Mouse (Mus musculus): Measurements from ENCODE around the gene Mybpc1. TPM values are rescaled to one million over a fixed set of nuclear protein-coding genes. Genes with fewer than 3 reads are reported as not detected.

The Mybpc1 gene
- polyA plus RNA-seq, 2 experiments, result 0.10 TPM; not detected in 1

DNA sequence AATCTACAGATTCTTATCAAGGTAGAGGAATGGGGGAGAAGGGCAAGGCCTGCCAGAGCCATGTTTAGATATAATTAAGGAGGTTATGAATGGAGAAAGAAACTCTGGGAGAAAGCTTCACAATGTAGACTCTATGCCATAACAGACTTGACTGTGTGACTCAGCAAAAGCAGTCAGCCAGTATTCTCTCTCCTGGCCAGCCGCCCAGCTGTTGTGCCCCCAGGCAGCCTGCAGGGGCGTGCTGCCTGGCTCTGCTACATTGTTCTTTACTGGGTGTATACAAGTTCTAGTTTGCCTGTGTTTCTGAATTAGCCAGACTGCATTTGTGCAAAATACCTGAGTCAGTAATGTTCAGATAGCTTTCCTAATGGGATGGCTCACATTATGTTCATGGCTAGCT is 90.5 kb downstream of the Mybpc1 start:
- DNase-seq (ENCODE audit: low read depth in 3 of 3, low spot score in 3 of 3), result no peak
- no peaks in the 10 kb centered on the region for H3K9me3 ChIP-seq (ENCODE audit: control insufficient read depth, low read length)
- H3K36me3 ChIP-seq (replicated peaks; ENCODE audit: control insufficient read depth, insufficient read depth, low read depth), result no peaks in the 10 kb centered on the region
- H3K4me1 ChIP-seq (replicated peaks; ENCODE audit: control insufficient read depth in 2 of 2, insufficient read depth in 2 of 2, low read length in 1 of 2), result no peaks in the 10 kb centered on the region
- H3K9ac ChIP-seq (replicated peaks), result no peak overlapping the region
- ATAC-seq (ENCODE audit: insufficient read depth), result peak; percentile 70
- H3K4me2 ChIP-seq (ENCODE audit: low read depth), result no peak overlapping the region
- H3K27ac ChIP-seq, result no peak overlapping the region
- peak; percentile 56 for TF ChIP-seq CTCF (IDR thresholded peaks at IDR 0.05; ENCODE audit: low read depth)
- TF ChIP-seq EP300 (IDR thresholded peaks at IDR 0.05; ENCODE audit: low read depth), result no peak
- no peak overlapping the region for H3K4me3 ChIP-seq (ENCODE audit: insufficient read depth in 1 of 2, low read depth in 2 of 2, low read length in 2 of 2)
- 35% methylated on average over 2 of the region's 2 CpGs for WGBS (ENCODE audit: insufficient replicate concordance)
- H3K27me3 ChIP-seq (ENCODE audit: control insufficient read depth, insufficient read depth, low read length), result no peaks in the 10 kb centered on the region

DNA sequence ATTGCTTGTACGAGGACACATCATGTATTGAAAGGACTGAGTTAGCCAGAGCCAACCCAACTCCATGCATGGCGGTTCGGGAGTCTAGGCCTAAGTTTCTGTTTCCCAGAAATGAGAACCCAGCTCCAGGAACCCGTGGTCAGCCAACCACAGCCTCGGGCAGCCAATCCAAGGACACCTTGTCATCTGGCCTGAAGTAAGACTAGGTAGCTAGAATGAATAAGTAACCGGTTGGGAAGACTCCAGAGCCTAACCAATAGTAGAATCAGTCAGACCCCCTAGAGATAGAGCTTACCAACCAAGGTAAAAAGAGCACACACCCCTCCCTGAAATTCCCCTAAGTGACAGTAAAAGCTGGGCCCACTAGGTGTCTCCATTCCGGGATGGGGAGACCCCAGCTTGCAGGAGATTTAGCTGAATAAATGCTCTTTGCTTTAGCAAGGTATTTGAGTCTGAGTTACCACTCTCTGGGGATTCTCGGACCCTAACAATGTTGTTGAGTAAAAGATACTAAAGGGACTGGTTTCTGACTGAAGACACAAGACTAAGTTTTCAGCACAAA is 91.3 kb downstream of the Mybpc1 start:
- Histone ChIP-seq H3K4me3 (ENCODE audit: insufficient read depth in 1 of 2, low read depth in 2 of 2, low read length in 2 of 2) (no peak overlapping the region), H3K4me1 (replicated peaks; ENCODE audit: control insufficient read depth in 2 of 2, insufficient read depth in 2 of 2, low read length in 1 of 2) (no peaks in the 10 kb centered on the region), H3K27me3 (ENCODE audit: control insufficient read depth, insufficient read depth, low read length) (no peaks in the 10 kb centered on the region), H3K36me3 (replicated peaks; ENCODE audit: control insufficient read depth, insufficient read depth, low read depth) (no peaks in the 10 kb centered on the region), H3K9me3 (ENCODE audit: control insufficient read depth, low read length) (no peaks in the 10 kb centered on the region), H3K4me2 (ENCODE audit: low read depth) (no peak overlapping the region), H3K27ac (no peak overlapping the region), H3K9ac (replicated peaks) (no peak overlapping the region)
- no peak for TF ChIP-seq EP300 (IDR thresholded peaks at IDR 0.05; ENCODE audit: low read depth)
- no peak; the same call in 1 of the 2 replicates for TF ChIP-seq CTCF (IDR thresholded peaks at IDR 0.05; ENCODE audit: low read depth)
- DNase-seq (ENCODE audit: low read depth in 3 of 3, low spot score in 3 of 3) (no peak), ATAC-seq (ENCODE audit: insufficient read depth) (no peak)
- WGBS (ENCODE audit: insufficient replicate concordance), result 40% methylated on average over 8 of the region's 8 CpGs

DNA sequence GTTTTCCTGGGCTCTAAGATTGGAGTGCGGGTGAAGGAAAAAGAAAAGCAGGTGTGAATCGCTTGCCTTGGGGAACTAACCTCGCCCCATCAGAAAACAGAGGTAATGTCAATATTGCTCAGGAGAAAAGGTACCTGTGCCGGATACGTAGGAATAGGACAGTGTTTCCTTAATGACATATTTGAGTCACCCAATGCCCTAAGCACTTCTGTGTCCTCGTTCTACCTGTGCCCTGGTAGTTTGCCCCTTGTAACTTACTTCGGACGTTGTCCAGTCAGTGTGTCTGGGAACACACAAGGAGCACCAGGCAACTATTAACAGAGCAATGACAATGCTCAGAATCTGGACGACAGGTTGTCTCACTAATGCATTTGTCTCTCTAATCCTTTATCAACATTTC is 93.6 kb downstream of the Mybpc1 start:
- ATAC-seq (ENCODE audit: insufficient read depth) (no peak), DNase-seq (ENCODE audit: low read depth in 3 of 3, low spot score in 3 of 3) (no peak)
- no peak overlapping the region for H3K27ac ChIP-seq
- H3K27me3 ChIP-seq (ENCODE audit: control insufficient read depth, insufficient read depth, low read length), result no peaks in the 10 kb centered on the region
- no peak overlapping the region for H3K4me2 ChIP-seq (ENCODE audit: low read depth)
- no peak overlapping the region for H3K9ac ChIP-seq (replicated peaks)
- H3K4me3 ChIP-seq (ENCODE audit: insufficient read depth in 1 of 2, low read depth in 2 of 2, low read length in 2 of 2), result no peak overlapping the region
- 65% methylated on average over 9 of the region's 9 CpGs for WGBS (ENCODE audit: insufficient replicate concordance)
- no peaks in the 10 kb centered on the region for H3K4me1 ChIP-seq (replicated peaks; ENCODE audit: control insufficient read depth in 2 of 2, insufficient read depth in 2 of 2, low read length in 1 of 2)
- no peaks in the 10 kb centered on the region for H3K9me3 ChIP-seq (ENCODE audit: control insufficient read depth, low read length)
- H3K36me3 ChIP-seq (replicated peaks; ENCODE audit: control insufficient read depth, insufficient read depth, low read depth), result no peaks in the 10 kb centered on the region
- TF ChIP-seq EP300 (IDR thresholded peaks at IDR 0.05; ENCODE audit: low read depth), result no peak
- no peak for TF ChIP-seq CTCF (IDR thresholded peaks at IDR 0.05; ENCODE audit: low read depth)

DNA sequence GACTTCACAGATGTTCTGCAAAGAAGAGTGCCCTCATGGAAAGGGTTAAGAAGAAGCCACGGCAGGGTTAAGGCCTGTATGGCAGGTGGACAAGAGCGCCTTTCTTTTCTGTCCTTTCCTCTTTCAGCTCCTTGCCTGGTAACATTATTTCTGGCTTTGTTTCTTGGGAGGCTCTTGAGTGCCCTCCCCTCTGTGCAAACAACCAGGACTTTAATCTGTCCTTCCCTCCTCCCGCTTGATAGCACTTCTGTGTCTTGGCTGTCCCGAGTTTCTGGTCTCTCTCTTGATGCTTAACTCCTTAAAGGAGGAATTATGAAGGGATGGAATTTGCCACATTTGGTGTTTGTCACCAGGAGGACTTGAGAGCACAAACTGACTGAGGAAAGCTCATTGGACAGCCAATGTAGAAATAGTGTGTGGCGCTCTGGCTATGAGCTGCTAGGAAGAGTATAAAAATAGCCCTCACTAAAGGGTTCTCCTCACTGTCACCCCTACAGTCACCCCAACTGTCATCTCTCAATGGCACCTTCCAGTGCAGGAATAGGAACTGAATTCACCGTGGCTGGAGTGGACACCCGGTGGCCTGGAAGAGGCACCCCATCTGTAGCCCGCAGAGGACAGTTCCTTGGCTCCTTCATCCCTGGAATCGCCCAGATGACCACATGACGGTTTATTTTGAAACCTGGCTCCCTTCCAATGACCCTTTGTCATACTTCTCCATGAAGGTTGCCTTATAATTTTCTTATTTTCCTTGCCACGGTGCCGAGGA is 94.3 kb downstream of the Mybpc1 start:
- ATAC-seq (ENCODE audit: insufficient read depth) (no peak), DNase-seq (ENCODE audit: low read depth in 3 of 3, low spot score in 3 of 3) (no peak)
- Histone ChIP-seq H3K27me3 (ENCODE audit: control insufficient read depth, insufficient read depth, low read length) (no peaks in the 10 kb centered on the region), H3K27ac (no peak overlapping the region), H3K4me1 (replicated peaks; ENCODE audit: control insufficient read depth in 2 of 2, insufficient read depth in 2 of 2, low read length in 1 of 2) (no peaks in the 10 kb centered on the region), H3K4me3 (ENCODE audit: insufficient read depth in 1 of 2, low read depth in 2 of 2, low read length in 2 of 2) (no peak overlapping the region), H3K9ac (replicated peaks) (no peak overlapping the region), H3K36me3 (replicated peaks; ENCODE audit: control insufficient read depth, insufficient read depth, low read depth) (no peaks in the 10 kb centered on the region), H3K9me3 (ENCODE audit: control insufficient read depth, low read length) (no peaks in the 10 kb centered on the region), H3K4me2 (ENCODE audit: low read depth) (no peak overlapping the region)
- TF ChIP-seq CTCF (IDR thresholded peaks at IDR 0.05; ENCODE audit: low read depth) (no peak), EP300 (IDR thresholded peaks at IDR 0.05; ENCODE audit: low read depth) (no peak)
- WGBS (ENCODE audit: insufficient replicate concordance), result 70% methylated on average over 12 of the region's 12 CpGs

DNA sequence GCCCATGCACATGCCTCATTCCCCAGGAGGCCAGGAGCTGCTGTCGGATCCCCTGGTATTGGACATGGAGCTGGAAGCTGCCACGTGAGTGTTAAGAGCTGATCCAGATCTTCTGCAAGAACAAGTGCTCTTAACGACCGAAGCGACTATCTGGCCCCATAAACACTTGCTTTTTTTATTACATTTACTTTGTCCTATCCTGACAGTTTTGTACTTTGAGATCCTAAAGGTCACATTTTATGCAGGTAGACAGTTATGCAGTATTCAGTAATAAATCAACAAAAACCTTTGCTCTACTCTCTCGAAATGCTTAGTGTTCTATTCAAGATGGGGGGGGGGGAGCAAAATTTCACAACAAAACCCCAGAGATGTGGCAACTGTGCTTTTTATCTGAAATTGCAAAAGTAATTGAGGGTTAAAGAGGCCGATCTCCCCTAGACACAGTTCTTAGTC is 97.2 kb downstream of the Mybpc1 start:
- DNase-seq (ENCODE audit: low read depth in 3 of 3, low spot score in 3 of 3) (no peak), ATAC-seq (ENCODE audit: insufficient read depth) (no peak)
- Histone ChIP-seq H3K4me1 (replicated peaks; ENCODE audit: control insufficient read depth in 2 of 2, insufficient read depth in 2 of 2, low read length in 1 of 2) (no peaks in the 10 kb centered on the region; a peak in 2 of 4 replicates), H3K4me3 (ENCODE audit: insufficient read depth in 1 of 2, low read depth in 2 of 2, low read length in 2 of 2) (no peak overlapping the region), H3K36me3 (replicated peaks; ENCODE audit: control insufficient read depth, insufficient read depth, low read depth) (no peaks in the 10 kb centered on the region), H3K27me3 (ENCODE audit: control insufficient read depth, insufficient read depth, low read length) (no peaks in the 10 kb centered on the region), H3K9ac (replicated peaks) (no peak overlapping the region), H3K27ac (no peak overlapping the region), H3K9me3 (ENCODE audit: control insufficient read depth, low read length) (no peaks in the 10 kb centered on the region), H3K4me2 (ENCODE audit: low read depth) (no peak overlapping the region)
- WGBS (ENCODE audit: insufficient replicate concordance), result 65% methylated on average over 7 of the region's 7 CpGs
- TF ChIP-seq EP300 (IDR thresholded peaks at IDR 0.05; ENCODE audit: low read depth) (no peak), CTCF (IDR thresholded peaks at IDR 0.05; ENCODE audit: low read depth) (no peak)

Data from liver, embryonic 14.5 days (tissue).